Mouse (Mus musculus): ENCODE data around the gene Vmn2r10. TPM values are rescaled to one million over a fixed set of nuclear protein-coding genes. Genes with fewer than 3 reads are reported as not detected.
A peak's percentile ranks its signal among the peaks of the same experiment; 100 is the strongest.
"Not testable (repeated sequence)": the region's sequence is repeated elsewhere in the genome, so short reads cannot be mapped to it uniquely, and the experiment has no call there.

Vmn2r10 gene
- not detected for total RNA-seq (2021)
- long read RNA-seq, experiment 1: 0 reads
- long read RNA-seq, experiment 2: 0 reads

DNA sequence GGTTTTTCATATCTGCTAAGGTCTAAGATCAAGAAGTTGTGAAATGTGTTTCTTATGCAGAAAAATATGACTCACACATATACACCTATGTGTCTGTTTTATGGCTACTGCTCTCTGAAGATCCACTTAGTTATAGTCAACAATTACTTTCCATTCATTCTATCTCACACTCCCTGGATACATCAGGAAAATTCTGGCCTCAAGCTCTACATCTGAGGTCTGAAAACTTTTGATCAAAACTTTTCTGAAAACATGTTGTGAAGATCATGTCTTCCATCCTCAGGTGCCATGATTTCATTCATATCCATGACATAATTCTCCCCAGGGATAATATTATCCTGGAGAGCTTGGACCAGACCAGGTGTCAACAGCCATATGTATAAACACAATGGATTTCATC lies at the start of gene Vmn2r10:
Gene Vmn2r10, minus strand, starts transcription at position 101 of the 400 bp plus-strand sequence.
- not testable (repeated sequence) for DNase-seq (ENCODE audit: low spot score in 2 of 2)

- DNase-seq (ENCODE audit: low spot score in 2 of 2): no peak
Measured at GRCm38 (mm10) chr5:109055286-109055685, 49.0 kb upstream of the Vmn2r10 start.

DNA sequence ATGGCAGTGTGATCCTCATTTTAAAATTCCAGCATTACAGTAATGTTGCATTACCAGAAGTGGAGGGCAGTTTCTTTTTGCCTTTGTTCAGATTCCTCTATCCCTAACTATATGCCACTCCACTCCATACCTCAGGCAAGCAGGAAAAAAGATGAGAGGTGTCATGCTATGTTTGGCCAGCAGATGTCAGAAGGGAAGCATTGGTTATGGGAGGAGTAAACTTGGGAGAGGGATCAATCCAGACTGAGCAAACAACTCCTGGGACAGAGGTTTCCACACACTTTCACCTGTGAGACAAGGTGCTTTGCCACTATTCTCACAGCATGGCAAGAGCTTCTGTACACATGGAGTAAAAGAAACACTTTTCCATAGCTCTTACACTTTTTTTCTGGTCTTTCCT lies 26.3 kb upstream of the Vmn2r10 start:
- DNase-seq (ENCODE audit: low spot score in 2 of 2): peak; percentile 8 to 22

- no peak for DNase-seq (ENCODE audit: low spot score in 2 of 2)
Measured at GRCm38 (mm10) chr5:108988924-108989323, 17.4 kb downstream of the Vmn2r10 start.

Other genes with a start within 250 kb of the Vmn2r10 start
- gene Rnf212, start 231.5 kb downstream of the Vmn2r10 start, total RNA-seq (2021): not detected
- not detected for gene Tmed11, start 211.2 kb downstream of the Vmn2r10 start, total RNA-seq (2021)
- gene Vmn2r8, start 197.7 kb downstream of the Vmn2r10 start, total RNA-seq (2021): not detected
- not detected for gene Vmn2r9, start 153.9 kb downstream of the Vmn2r10 start, total RNA-seq (2021)
- not detected for gene Vmn2r11, start 53.0 kb upstream of the Vmn2r10 start, total RNA-seq (2021)
- not detected for gene Vmn2r12, start 91.4 kb upstream of the Vmn2r10 start, total RNA-seq (2021)
- gene Vmn2r13, start 185.7 kb upstream of the Vmn2r10 start, total RNA-seq (2021): not detected
- not detected for gene Vmn2r14, start 218.2 kb upstream of the Vmn2r10 start, total RNA-seq (2021)

Measured in adrenal gland, adult 18-20 months (tissue).